Mouse (Mus musculus): ENCODE measurements around the gene Wnt10b.

GRCm38 (mm10) chr15:98746344-98746965, 31.5 kb downstream of the Wnt10b start:
- no peak for TF ChIP-seq CTCF (IDR thresholded peaks at IDR 0.05; ENCODE audit: low read depth)
- TF ChIP-seq EP300 (IDR thresholded peaks at IDR 0.05; ENCODE audit: low read depth) = no peak
